Mouse (Mus musculus) inflammation-experienced regulatory T-cells (primary cell): Measurements from ENCODE around the gene Btbd2. TPM values are rescaled to one million over a fixed set of nuclear protein-coding genes. Genes with fewer than 3 reads are reported as not detected.

Source experiments
- polyA plus RNA-seq, 2 experiments: library from polyadenylated mRNA; unstranded; fragments of 100-300 nt; shearing (Covaris generic); gene quantifications; one replicate each; pipeline ENCODE4 v1.2.1; 2017

Gene Btbd2
- polyA plus RNA-seq = 10 to 100 TPM; 31.9 to 36.5 TPM

GRCm38 (mm10) chr10:80656863-80657623 is at the start of gene Btbd2:
TSS of gene Btbd2 (minus strand) at chr10:80657071.

DNA sequence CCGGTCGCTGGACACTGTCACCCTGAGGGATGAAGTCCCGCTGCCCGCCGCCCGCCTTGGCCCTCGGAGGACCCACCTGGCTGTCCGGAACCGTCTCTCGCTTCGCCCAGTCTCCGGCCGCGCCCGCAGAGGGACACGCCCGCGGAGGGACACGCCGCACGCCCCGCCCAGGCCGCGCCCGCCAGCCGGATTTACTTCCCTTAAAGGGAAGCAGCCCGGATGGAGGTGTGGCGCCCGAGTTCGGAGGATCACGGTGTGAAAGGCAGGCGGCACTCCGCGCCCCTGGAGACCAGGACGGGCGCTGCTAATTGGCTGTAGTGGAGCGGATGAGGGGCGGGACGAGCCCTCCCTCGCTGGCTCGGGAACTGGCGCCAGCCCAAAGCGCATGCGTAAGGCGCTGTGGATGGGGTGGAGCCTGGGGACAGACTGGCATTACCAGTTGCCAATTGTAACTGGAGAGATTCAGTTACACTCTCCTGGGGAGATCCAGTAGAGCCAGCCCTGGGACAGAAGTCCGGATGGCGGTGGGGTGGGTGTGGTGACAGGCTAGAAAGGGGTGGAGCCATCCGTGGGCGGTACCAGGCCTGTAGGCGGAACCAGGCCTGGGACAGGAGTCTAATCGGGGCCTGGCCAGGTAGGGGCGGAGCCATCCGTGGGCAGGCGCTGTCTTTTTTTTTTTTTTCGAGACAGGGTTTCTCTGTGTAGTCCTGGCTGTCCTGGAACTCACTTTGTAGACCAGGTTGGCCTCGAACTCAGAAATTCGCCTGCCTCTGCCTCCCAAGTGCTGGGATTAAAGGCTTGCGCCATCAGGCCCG is 45.1 kb upstream of the Btbd2 start, which contains the start of the genes Mob3a and Izumo4:
TSS of gene Mob3a (minus strand) at position 257 of the 815 bp plus-strand sequence.
TSS of gene Izumo4 (plus strand) at position 464 of the 815 bp plus-strand sequence.

DNA sequence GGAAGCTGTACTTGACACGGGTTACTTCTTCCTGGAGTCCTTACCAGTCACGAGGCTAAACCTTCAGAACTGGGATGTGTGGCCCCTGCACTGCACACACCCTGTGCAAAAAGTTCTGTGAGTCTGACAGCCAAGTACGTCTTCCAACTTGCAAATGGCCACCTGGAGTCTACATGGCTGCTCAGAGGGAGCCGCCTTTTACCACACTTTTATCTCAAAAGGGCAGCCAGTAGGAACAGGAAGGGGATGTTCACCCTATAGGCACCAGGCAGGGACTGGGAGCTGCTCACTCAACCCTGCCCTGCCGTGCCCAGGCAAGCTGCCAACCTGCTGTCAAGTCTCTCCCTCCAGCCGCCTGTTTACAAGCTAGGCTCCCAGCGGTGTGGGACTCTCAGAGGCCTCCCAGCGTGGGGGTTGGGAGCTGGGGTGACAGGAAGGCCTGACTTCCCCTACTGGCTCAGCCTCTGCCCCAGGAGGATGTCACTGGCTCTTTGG is 21.1 kb upstream of the Btbd2 start, which contains the start of gene Mknk2:
TSS of gene Mknk2 (minus strand) at position 171 of the 495 bp plus-strand sequence.

GRCm38 (mm10) chr10:80622661-80623456 is 34.0 kb downstream of the Btbd2 start, which contains the start of gene Csnk1g2:
TSS of gene Csnk1g2 (plus strand) at chr10:80622838.

DNA sequence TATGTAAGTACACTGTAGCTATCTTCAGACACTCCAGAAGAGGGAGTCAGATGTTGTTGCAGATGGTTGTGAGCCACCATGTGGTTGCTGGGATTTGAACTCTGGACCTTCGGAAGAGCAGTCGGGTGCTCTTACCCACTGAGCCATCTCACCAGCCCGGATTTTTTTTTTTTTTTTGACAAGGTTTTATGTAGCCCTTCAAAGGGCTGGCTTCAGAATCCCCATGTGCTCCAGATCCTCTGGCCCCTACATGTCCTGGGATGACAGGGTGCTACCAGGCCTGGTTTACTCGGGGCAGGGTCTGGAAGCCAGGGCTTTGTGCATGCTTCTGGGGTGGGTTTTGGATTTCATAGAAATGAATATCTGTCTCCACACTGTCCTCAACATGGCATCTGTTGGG is 51.1 kb downstream of the Btbd2 start, which contains the start of gene Gm49322:
TSS of gene Gm49322 (plus strand) at position 301 of the 400 bp plus-strand sequence.

DNA sequence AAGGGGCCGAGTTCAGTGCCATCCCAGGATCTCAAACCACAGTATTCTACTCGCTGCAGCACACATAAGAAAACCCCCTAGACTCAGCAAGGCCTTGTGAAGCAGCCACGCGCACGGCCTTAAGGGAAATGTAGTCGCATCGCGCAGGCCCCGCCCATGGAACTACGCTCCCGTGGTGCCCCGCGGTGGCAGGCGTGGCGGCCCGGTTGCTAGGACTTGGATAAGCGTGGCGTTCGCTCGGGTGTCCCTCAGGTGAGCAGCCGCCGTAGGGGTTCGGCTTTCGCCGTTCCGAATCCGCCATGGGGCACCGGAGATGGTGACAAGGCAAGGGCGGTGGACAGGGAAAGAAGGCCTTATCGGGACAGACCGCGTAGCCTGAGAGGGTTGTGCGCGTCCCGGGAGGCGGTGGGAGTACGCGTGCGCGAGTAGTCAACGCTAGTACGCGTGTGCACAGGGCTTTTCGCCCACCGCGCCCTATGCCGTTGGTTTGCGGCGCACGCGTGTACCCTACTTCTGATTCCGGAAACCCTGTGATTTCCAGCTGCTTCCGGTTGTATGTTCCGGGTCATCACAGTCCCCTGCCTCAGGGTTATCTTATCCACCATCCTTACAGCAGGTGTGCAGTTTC is 54.1 kb downstream of the Btbd2 start, which contains the start of the genes Scamp4 and Adat3:
TSS of gene Scamp4 (plus strand) at position 175 of the 628 bp plus-strand sequence.
TSS of gene Adat3 (plus strand) at position 183 of the 628 bp plus-strand sequence.

Other genes with a start within 250 kb of the Btbd2 start
- gene Tcf3, start 223.4 kb downstream of the Btbd2 start, polyA plus RNA-seq = 100 to 1,000 TPM; 105 to 121 TPM
- under 1 TPM; 0.05 to 0.23 TPM for gene Onecut3, start 162.2 kb downstream of the Btbd2 start, polyA plus RNA-seq
- gene Atp8b3, start 117.9 kb downstream of the Btbd2 start, polyA plus RNA-seq = under 1 TPM; 0.06 to 0.73 TPM
- gene Rexo1, start 95.5 kb downstream of the Btbd2 start, polyA plus RNA-seq = 10 to 100 TPM; 49.1 to 59.0 TPM
- gene Klf16, start 79.8 kb downstream of the Btbd2 start, polyA plus RNA-seq = 10 to 100 TPM in 1 of 2 experiments, 1 to 10 TPM in 1; 9.0 to 14.4 TPM
- 100 to 1,000 TPM; 142 to 155 TPM for gene Abhd17a, start 66.7 kb downstream of the Btbd2 start, polyA plus RNA-seq
- gene Scamp4, start 54.2 kb downstream of the Btbd2 start, polyA plus RNA-seq = 100 to 1,000 TPM; 108 to 122 TPM
- gene Adat3, start 54.2 kb downstream of the Btbd2 start, polyA plus RNA-seq = 1 to 10 TPM; 5.9 to 9.2 TPM
- 10 to 100 TPM in 1 of 2 experiments, 1 to 10 TPM in 1; 7.1 to 12.4 TPM for gene Gm49322, start 51.0 kb downstream of the Btbd2 start, polyA plus RNA-seq
- 100 to 1,000 TPM; 291 to 363 TPM for gene Csnk1g2, start 34.2 kb downstream of the Btbd2 start, polyA plus RNA-seq
- 100 to 1,000 TPM; 166 to 167 TPM for gene Mknk2, start 21.0 kb upstream of the Btbd2 start, polyA plus RNA-seq
- 100 to 1,000 TPM; 283 to 285 TPM for gene Mob3a, start 44.9 kb upstream of the Btbd2 start, polyA plus RNA-seq
- gene Izumo4, start 45.1 kb upstream of the Btbd2 start, polyA plus RNA-seq = 100 to 1,000 TPM; 131 to 176 TPM
- gene Ap3d1, start 85.2 kb upstream of the Btbd2 start, polyA plus RNA-seq = 10 to 100 TPM; 72.7 to 75.1 TPM
- gene Dot1l, start 98.1 kb upstream of the Btbd2 start, polyA plus RNA-seq = 10 to 100 TPM; 14.5 to 16.0 TPM
- 10 to 100 TPM; 70.1 to 83.3 TPM for gene Sf3a2, start 141.1 kb upstream of the Btbd2 start, polyA plus RNA-seq
- 100 to 1,000 TPM; 257 to 326 TPM for gene Plekhj1, start 141.6 kb upstream of the Btbd2 start, polyA plus RNA-seq
- under 1 TPM in 1 of 2 experiments, not detected in 1; 0.33 TPM for gene Amh, start 148.2 kb upstream of the Btbd2 start, polyA plus RNA-seq
- 1 to 10 TPM in 1 of 2 experiments, not detected in 1; 1.4 TPM for gene Jsrp1, start 156.4 kb upstream of the Btbd2 start, polyA plus RNA-seq
- 1,000 to 10,000 TPM; 1,795 to 1,959 TPM for gene Oaz1, start 169.6 kb upstream of the Btbd2 start, polyA plus RNA-seq
- gene Lingo3, start 187.0 kb upstream of the Btbd2 start, polyA plus RNA-seq = under 1 TPM; 0.14 to 0.66 TPM
- gene Lsm7, start 198.1 kb upstream of the Btbd2 start, polyA plus RNA-seq = 100 to 1,000 TPM; 146 to 150 TPM
- gene Sppl2b, start 198.2 kb upstream of the Btbd2 start, polyA plus RNA-seq = 10 to 100 TPM; 30.1 to 44.5 TPM
- under 1 TPM; 0.07 to 0.61 TPM for gene Tmprss9, start 214.8 kb upstream of the Btbd2 start, polyA plus RNA-seq
- gene Timm13, start 243.9 kb upstream of the Btbd2 start, polyA plus RNA-seq = 100 to 1,000 TPM; 183 to 221 TPM